Mouse (Mus musculus) midbrain, embryonic 12.5 days (tissue): ENCODE data around the gene Fntb. TPM values are rescaled to one million over a fixed set of nuclear protein-coding genes. Genes with fewer than 3 reads are reported as not detected.

Experiments used
- ATAC-seq: fragments of 200-750 bp; cut with Nextera tagmentation; 2 replicates; pipeline ENCODE4 v1.8.0; 2017; ENCODE audit warnings: low read depth, moderate TSS enrichment, moderate library complexity; ENCODE audit not compliant: low FRiP score
- H3K27ac ChIP-seq: fragments of 300-500 bp; sonication (generic); replicated peaks from 2 replicates; pipeline ENCODE4 v1.5.1; 2016; ENCODE audit warnings: mild to moderate bottlenecking
- H3K27me3 ChIP-seq: fragments of 300-500 bp; sonication (generic); 2 replicates; pipeline ENCODE4 v1.6.1; 2016; ENCODE audit warnings: mild to moderate bottlenecking
- H3K36me3 ChIP-seq: fragments of 300-500 bp; sonication (generic); 2 replicates; pipeline ENCODE4 v1.6.1; 2016
- H3K4me1 ChIP-seq: fragments of 300-500 bp; sonication (generic); 2 replicates; pipeline ENCODE4 v1.6.1; 2016
- H3K4me2 ChIP-seq: fragments of 300-500 bp; sonication (generic); replicated peaks from 2 replicates; pipeline ENCODE4 v1.6.1; 2016; ENCODE audit warnings: mild to moderate bottlenecking, moderate library complexity
- H3K4me3 ChIP-seq: fragments of 300-500 bp; sonication (generic); 2 replicates; pipeline ENCODE4 v1.5.1; 2016; ENCODE audit warnings: mild to moderate bottlenecking
- H3K9ac ChIP-seq: fragments of 300-500 bp; sonication (generic); replicated peaks from 2 replicates; pipeline ENCODE4 v1.6.1; 2016; ENCODE audit warnings: mild to moderate bottlenecking, moderate library complexity
- H3K9me3 ChIP-seq: fragments of 300-500 bp; sonication (generic); 2 replicates; pipeline ENCODE4 v1.6.1; 2016; ENCODE audit warnings: mild to moderate bottlenecking
- WGBS: fragments of 180-500 bp; shearing (Covaris S2); methylation state at CpG from one replicate; pipeline ENCODE4 v1.1.7; 2016; 5-methylcytosine and 5-hydroxymethylcytosine counted together
- polyA plus RNA-seq: library from polyadenylated mRNA; unstranded; fragments of >200 nt; fragmentation: Nextera tagmentation; extraction: Ambion mirVana; gene quantifications from 2 replicates; pipeline ENCODE4 v1.2.1, GENCODE M21; 2016

Gene Fntb
- polyA plus RNA-seq, 1 experiment from 2014 or later, result 36.9 TPM

- Histone ChIP-seq H3K27ac (no peak overlapping the region), H3K9ac (no peak overlapping the region), H3K4me3 (no peak overlapping the region), H3K4me2 (no peak overlapping the region), H3K4me1 (no peaks in the 10 kb centered on the region), H3K27me3 (no peaks in the 10 kb centered on the region), H3K9me3 (no peaks in the 10 kb centered on the region), H3K36me3 (peaks cover 19% of the 10 kb centered on the region)
- WGBS, result 50% methylated on average over 9 of the region's 9 CpGs
- no peak for ATAC-seq
These were observed 109.4 kb downstream of the Fntb start for GRCm38 (mm10) chr12:76874826-76875225.

- no peak overlapping the region for H3K4me3 ChIP-seq
- H3K9ac ChIP-seq, result no peak overlapping the region
- no peak for ATAC-seq
- no peaks in the 10 kb centered on the region for H3K9me3 ChIP-seq
- 7% methylated on average over 5 of the region's 5 CpGs for WGBS
- H3K36me3 ChIP-seq, result peaks cover 16% of the 10 kb centered on the region
- H3K27ac ChIP-seq, result no peak overlapping the region
- no peaks in the 10 kb centered on the region for H3K27me3 ChIP-seq
- no peak overlapping the region for H3K4me2 ChIP-seq
- H3K4me1 ChIP-seq, result no peaks in the 10 kb centered on the region
These were observed 113.9 kb downstream of the Fntb start for GRCm38 (mm10) chr12:76879242-76879641.

- no peak for ATAC-seq
- Histone ChIP-seq H3K4me1 (no peaks in the 10 kb centered on the region), H3K36me3 (peaks cover 8% of the 10 kb centered on the region; the same call in 1 of the 2 replicates), H3K27ac (no peak overlapping the region), H3K9me3 (no peaks in the 10 kb centered on the region), H3K9ac (no peak overlapping the region), H3K4me2 (no peak overlapping the region), H3K4me3 (no peak overlapping the region), H3K27me3 (no peaks in the 10 kb centered on the region)
- 84% methylated on average over 4 of the region's 4 CpGs for WGBS
These were observed 114.7 kb downstream of the Fntb start for GRCm38 (mm10) chr12:76880131-76880530.

GRCm38 (mm10) chr12:76883824-76884223, 118.4 kb downstream of the Fntb start:
- ATAC-seq, result no peak
- 88% methylated on average over 9 of the region's 9 CpGs for WGBS

GRCm38 (mm10) chr12:76885103-76885502, 119.7 kb downstream of the Fntb start:
- 91% methylated on average over 4 of the region's 4 CpGs for WGBS
- ATAC-seq, result no peak

More at GRCm38 (mm10) chr12:76883824-76884223, 118.4 kb downstream of the Fntb start:
- Histone ChIP-seq H3K9me3 (no peaks in the 10 kb centered on the region), H3K4me3 (no peak overlapping the region), H3K9ac (no peak overlapping the region), H3K36me3 (0 out of 2 replicates have a peak, but pooled peaks cover 4% of the 10 kb centered on the region), H3K4me2 (no peak overlapping the region), H3K4me1 (no peaks in the 10 kb centered on the region), H3K27ac (no peak overlapping the region), H3K27me3 (no peaks in the 10 kb centered on the region)

GRCm38 (mm10) chr12:76886826-76887225, 121.4 kb downstream of the Fntb start:
- Histone ChIP-seq H3K27ac (no peak overlapping the region), H3K27me3 (no peaks in the 10 kb centered on the region), H3K4me3 (no peak overlapping the region), H3K4me1 (no peaks in the 10 kb centered on the region), H3K4me2 (no peak overlapping the region), H3K9me3 (no peaks in the 10 kb centered on the region), H3K36me3 (0 out of 2 replicates have a peak, but pooled peaks cover 6% of the 10 kb centered on the region), H3K9ac (no peak overlapping the region)
- ATAC-seq, result no peak
- 84% methylated on average over 7 of the region's 7 CpGs for WGBS

More at GRCm38 (mm10) chr12:76885103-76885502, 119.7 kb downstream of the Fntb start:
- Histone ChIP-seq H3K4me2 (no peak overlapping the region), H3K4me1 (no peaks in the 10 kb centered on the region), H3K4me3 (no peak overlapping the region), H3K36me3 (0 out of 2 replicates have a peak, but pooled peaks cover 4% of the 10 kb centered on the region), H3K9ac (no peak overlapping the region), H3K27me3 (no peaks in the 10 kb centered on the region), H3K9me3 (no peaks in the 10 kb centered on the region), H3K27ac (no peak overlapping the region)

- no peak overlapping the region for H3K4me3 ChIP-seq
- H3K4me2 ChIP-seq, result no peak overlapping the region
- H3K27me3 ChIP-seq, result no peaks in the 10 kb centered on the region
- WGBS, result 97% methylated on average over 12 of the region's 12 CpGs
- no peak overlapping the region for H3K9ac ChIP-seq
- 0 out of 2 replicates have a peak, but pooled peaks cover 11% of the 10 kb centered on the region for H3K36me3 ChIP-seq
- H3K27ac ChIP-seq, result no peak overlapping the region
- H3K4me1 ChIP-seq, result no peaks in the 10 kb centered on the region
- no peaks in the 10 kb centered on the region for H3K9me3 ChIP-seq
- ATAC-seq, result no peak
These were observed 122.6 kb downstream of the Fntb start for GRCm38 (mm10) chr12:76887941-76888340.

GRCm38 (mm10) chr12:76889404-76890184, 124.2 kb downstream of the Fntb start:
- H3K9ac ChIP-seq, result no peak overlapping the region
- H3K4me1 ChIP-seq, result no peaks in the 10 kb centered on the region
- H3K9me3 ChIP-seq, result no peaks in the 10 kb centered on the region
- no peak overlapping the region for H3K27ac ChIP-seq
- H3K4me2 ChIP-seq, result no peak overlapping the region
- 0 out of 2 replicates have a peak, but pooled peaks cover 11% of the 10 kb centered on the region for H3K36me3 ChIP-seq
- ATAC-seq, result no peak
- H3K4me3 ChIP-seq, result no peak overlapping the region
- H3K27me3 ChIP-seq, result no peaks in the 10 kb centered on the region
- WGBS, result 91% methylated on average over 11 of the region's 11 CpGs

- Histone ChIP-seq H3K4me1 (peaks cover 6% of the 10 kb centered on the region), H3K27ac (no peak overlapping the region; the same call in 1 of the 2 replicates), H3K4me2 (no peak overlapping the region), H3K4me3 (no peak overlapping the region), H3K27me3 (no peaks in the 10 kb centered on the region), H3K36me3 (0 out of 2 replicates have a peak, but pooled peaks cover 11% of the 10 kb centered on the region), H3K9ac (no peak overlapping the region), H3K9me3 (no peaks in the 10 kb centered on the region)
- WGBS, result 78% methylated on average over 3 of the region's 3 CpGs
- ATAC-seq, result no peak
These were observed 125.8 kb downstream of the Fntb start for GRCm38 (mm10) chr12:76891160-76891559.

- WGBS, result 90% methylated on average over 16 of the region's 16 CpGs
- ATAC-seq, result no peak
- Histone ChIP-seq H3K9me3 (no peaks in the 10 kb centered on the region), H3K4me3 (no peak overlapping the region), H3K27ac (no peak overlapping the region), H3K36me3 (0 out of 2 replicates have a peak, but pooled peaks cover 6% of the 10 kb centered on the region), H3K9ac (no peak overlapping the region), H3K4me1 (peaks cover 6% of the 10 kb centered on the region), H3K27me3 (no peaks in the 10 kb centered on the region), H3K4me2 (no peak overlapping the region)
These were observed 127.7 kb downstream of the Fntb start for GRCm38 (mm10) chr12:76892910-76893695.

- H3K27me3 ChIP-seq, result no peaks in the 10 kb centered on the region
These were observed 129.6 kb downstream of the Fntb start for GRCm38 (mm10) chr12:76894792-76895559.

More at GRCm38 (mm10) chr12:76894792-76895559, 129.6 kb downstream of the Fntb start:
- Histone ChIP-seq H3K4me3 (no peak overlapping the region), H3K4me1 (peaks cover 6% of the 10 kb centered on the region), H3K9ac (no peak overlapping the region), H3K36me3 (0 out of 2 replicates have a peak, but pooled peaks cover 8% of the 10 kb centered on the region), H3K4me2 (no peak overlapping the region), H3K9me3 (no peaks in the 10 kb centered on the region), H3K27ac (no peak overlapping the region)
- ATAC-seq, result no peak
- 80% methylated on average over 10 of the region's 10 CpGs for WGBS
